In genomic region chr2:154603007-154603637, GRCm38 (mm10) we compare ENCODE assay signal across 8 mouse cellular contexts. TPM values are rescaled to one million over a fixed set of nuclear protein-coding genes. Genes with fewer than 3 reads are reported as not detected.
DNase-seq lines count a peak whose midpoint lies in the region; ATAC-seq lines count a peak whose summit lies in the region.

No protein-coding gene starts in this region.

- H3K27me3 ChIP-seq in erythroblast, embryonic 14.5 days (ENCODE audit: control insufficient read depth) = no peaks in the 10 kb centered on the region
- H3K27me3 ChIP-seq in forebrain, embryonic 16.5 days (replicated peaks; ENCODE audit: control insufficient read depth, insufficient read depth, low read length) = peaks cover 2% of the 10 kb centered on the region; the same call in 1 of the 2 replicates
- H3K27me3 ChIP-seq in limb, embryonic 15.5 days = no peaks in the 10 kb centered on the region

- ATAC-seq in erythroblast, adult 5-6 weeks (replicated peaks; ENCODE audit: low FRiP score, poor library complexity, severe bottlenecking) = no peak; the same call in none of the 2 replicates
- ATAC-seq in forebrain, embryonic 16.5 days = no peak; the same call in 1 of the 2 replicates
- no peak for ATAC-seq in limb, embryonic 15.5 days (ENCODE audit: insufficient number of reproducible peaks, low FRiP score, low TSS enrichment, low read depth)

- no peaks in the 10 kb centered on the region for H3K9me3 ChIP-seq in erythroblast, embryonic 14.5 days (ENCODE audit: control insufficient read depth, low read length)
- no peaks in the 10 kb centered on the region for H3K9me3 ChIP-seq in forebrain, embryonic 16.5 days (ENCODE audit: control insufficient read depth, low read length)
- no peaks in the 10 kb centered on the region for H3K9me3 ChIP-seq in limb, embryonic 15.5 days

- H3K9ac ChIP-seq in forebrain, embryonic 16.5 days (replicated peaks; ENCODE audit: low read depth, low read length) = peak overlapping the region; percentile 73
- peak overlapping the region; percentile 75 for H3K9ac ChIP-seq in limb, embryonic 15.5 days

- H3K27ac ChIP-seq in forebrain, embryonic 16.5 days (ENCODE audit: low read length) = no peak overlapping the region
- H3K27ac ChIP-seq in limb, embryonic 15.5 days = peak overlapping the region; percentile 51

- H3K36me3 ChIP-seq in erythroblast, embryonic 14.5 days (ENCODE audit: control insufficient read depth) = peaks cover 6% of the 10 kb centered on the region
- no peaks in the 10 kb centered on the region for H3K36me3 ChIP-seq in forebrain, embryonic 16.5 days (ENCODE audit: control insufficient read depth, insufficient read depth)
- H3K36me3 ChIP-seq in limb, embryonic 15.5 days = no peaks in the 10 kb centered on the region

- peak overlapping the region; percentile 74 for H3K4me2 ChIP-seq in forebrain, embryonic 16.5 days (ENCODE audit: low read length)
- H3K4me2 ChIP-seq in limb, embryonic 15.5 days = peak overlapping the region; percentile 53

- peak; percentile 10 for DNase-seq in CD4-positive, CD25-positive, alpha-beta regulatory T cell, adult 2 months (ENCODE audit: low read depth, low spot score)
- DNase-seq in MN1 (ENCODE audit: low spot score) = no peak
- no peak for DNase-seq in layer of hippocampus, postnatal 14 days (ENCODE audit: low spot score in 2 of 2)
- no peak for DNase-seq in adrenal gland, adult 18-20 months (ENCODE audit: low spot score in 2 of 2)

- peaks cover 37% of the 10 kb centered on the region for H3K4me1 ChIP-seq in erythroblast, embryonic 14.5 days (ENCODE audit: control insufficient read depth)
- peaks cover 13% of the 10 kb centered on the region for H3K4me1 ChIP-seq in forebrain, embryonic 16.5 days (replicated peaks; ENCODE audit: control insufficient read depth, insufficient read depth, low read length)
- peaks cover 14% of the 10 kb centered on the region; the same call in 1 of the 2 replicates for H3K4me1 ChIP-seq in limb, embryonic 15.5 days

- WGBS in forebrain, embryonic 16.5 days = 23% methylated on average over 22 of the region's 22 CpGs
- 14% methylated on average over 22 of the region's 22 CpGs for WGBS in limb, embryonic 15.5 days

- H3K4me3 ChIP-seq in erythroblast, embryonic 14.5 days (replicated peaks) = peak overlapping the region; percentile 75
- H3K4me3 ChIP-seq in forebrain, embryonic 16.5 days (replicated peaks; ENCODE audit: low read length) = peak overlapping the region; percentile 74
- H3K4me3 ChIP-seq in limb, embryonic 15.5 days = peak overlapping the region; percentile 71

RNA-seq across cellular contexts. Expression of gene Pxmp4, which starts 0.4 kb away (rescaled TPM):
- polyA plus RNA-seq in erythroblast, embryonic 14.5 days (2012) = 1.2 and 1.6 TPM in 2 replicates
- total RNA-seq in erythroblast, adult 5-6 weeks (2015; ENCODE audit: low replicate concordance) = 9.0 and 9.6 TPM in 2 replicates
- 7.5 and 11.2 TPM in 2 replicates for total RNA-seq in erythroblast, adult 5-6 weeks (2017; ENCODE audit: low replicate concordance)
- 12.0 and 14.8 TPM in 2 replicates for polyA plus RNA-seq in forebrain, embryonic 16.5 days (2015; fragmentation: Nextera tagmentation; extraction: Ambion mirVana)
- 30.8 and 32.3 TPM in 2 replicates for polyA plus RNA-seq in limb, embryonic 15.5 days (2015; fragmentation: Nextera tagmentation; extraction: Ambion mirVana)
- total RNA-seq in layer of hippocampus, postnatal 14 days (2021) = 10 to 100 TPM; 17.2 to 19.8 TPM
- total RNA-seq in adrenal gland, adult 18-20 months (2021) = 10 to 100 TPM; 30.1 to 33.9 TPM

RNA-seq across cellular contexts. Expression of gene Zfp341, which starts 10.0 kb away (rescaled TPM):
- 2.0 and 2.1 TPM in 2 replicates for polyA plus RNA-seq in erythroblast, embryonic 14.5 days (2012)
- total RNA-seq in erythroblast, adult 5-6 weeks (2015; ENCODE audit: low replicate concordance) = 6.9 and 11.0 TPM in 2 replicates
- total RNA-seq in erythroblast, adult 5-6 weeks (2017; ENCODE audit: low replicate concordance) = 6.4 TPM in 2 replicates
- 2.6 and 3.3 TPM in 2 replicates for polyA plus RNA-seq in forebrain, embryonic 16.5 days (2015; fragmentation: Nextera tagmentation; extraction: Ambion mirVana)
- polyA plus RNA-seq in limb, embryonic 15.5 days (2015; fragmentation: Nextera tagmentation; extraction: Ambion mirVana) = 1.2 and 1.5 TPM in 2 replicates
- 10 to 100 TPM in 1 of 2 experiments, 1 to 10 TPM in 1; 9.8 to 11.3 TPM for total RNA-seq in layer of hippocampus, postnatal 14 days (2021)
- 1 to 10 TPM; 3.8 TPM for total RNA-seq in adrenal gland, adult 18-20 months (2021)

RNA-seq across cellular contexts. Expression of gene 4930519P11Rik, which starts 10.1 kb away (rescaled TPM):
- 0.19 and 0.33 TPM in 2 replicates for polyA plus RNA-seq in erythroblast, embryonic 14.5 days (2012)
- 6.7 TPM in 1 of 2 replicates, not detected in the other for total RNA-seq in erythroblast, adult 5-6 weeks (2015; ENCODE audit: low replicate concordance)
- total RNA-seq in erythroblast, adult 5-6 weeks (2017; ENCODE audit: low replicate concordance) = 1.8 TPM in 1 of 2 replicates, not detected in the other
- polyA plus RNA-seq in forebrain, embryonic 16.5 days (2015; fragmentation: Nextera tagmentation; extraction: Ambion mirVana) = not detected in 2 replicates
- polyA plus RNA-seq in limb, embryonic 15.5 days (2015; fragmentation: Nextera tagmentation; extraction: Ambion mirVana) = 0.67 TPM in 1 of 2 replicates, not detected in the other
- total RNA-seq in layer of hippocampus, postnatal 14 days (2021) = not detected
- not detected for total RNA-seq in adrenal gland, adult 18-20 months (2021)

RNA-seq across cellular contexts. Expression of gene E2f1, which starts 33.4 kb away (rescaled TPM):
- polyA plus RNA-seq in erythroblast, embryonic 14.5 days (2012) = 22.6 and 24.0 TPM in 2 replicates
- total RNA-seq in erythroblast, adult 5-6 weeks (2015; ENCODE audit: low replicate concordance) = 6.7 and 11.1 TPM in 2 replicates
- 5.5 and 7.0 TPM in 2 replicates for total RNA-seq in erythroblast, adult 5-6 weeks (2017; ENCODE audit: low replicate concordance)
- 10.8 and 12.1 TPM in 2 replicates for polyA plus RNA-seq in forebrain, embryonic 16.5 days (2015; fragmentation: Nextera tagmentation; extraction: Ambion mirVana)
- 18.3 and 23.1 TPM in 2 replicates for polyA plus RNA-seq in limb, embryonic 15.5 days (2015; fragmentation: Nextera tagmentation; extraction: Ambion mirVana)
- total RNA-seq in layer of hippocampus, postnatal 14 days (2021) = 1 to 10 TPM; 7.1 to 8.0 TPM
- total RNA-seq in adrenal gland, adult 18-20 months (2021) = 1 to 10 TPM; 7.5 to 8.9 TPM

RNA-seq across cellular contexts. Expression of gene Necab3, which starts 44.4 kb away (rescaled TPM):
- 0.23 and 0.39 TPM in 2 replicates for polyA plus RNA-seq in erythroblast, embryonic 14.5 days (2012)
- total RNA-seq in erythroblast, adult 5-6 weeks (2015; ENCODE audit: low replicate concordance) = 0.63 TPM in 1 of 2 replicates, not detected in the other
- 11.6 TPM in 1 of 2 replicates, not detected in the other for total RNA-seq in erythroblast, adult 5-6 weeks (2017; ENCODE audit: low replicate concordance)
- 22.0 and 27.1 TPM in 2 replicates for polyA plus RNA-seq in forebrain, embryonic 16.5 days (2015; fragmentation: Nextera tagmentation; extraction: Ambion mirVana)
- polyA plus RNA-seq in limb, embryonic 15.5 days (2015; fragmentation: Nextera tagmentation; extraction: Ambion mirVana) = 3.7 and 4.0 TPM in 2 replicates
- 10 to 100 TPM; 27.7 to 28.0 TPM for total RNA-seq in layer of hippocampus, postnatal 14 days (2021)
- total RNA-seq in adrenal gland, adult 18-20 months (2021) = 1 to 10 TPM in 1 of 2 experiments, under 1 TPM in 1; 0.86 to 1.6 TPM
